Mouse (Mus musculus) ZHBTc4 (cell line): ENCODE results near the gene Tpbgl.

Source experiments
- DNase-seq: peaks from one replicate; pipeline ENCODE4 v3.0.0-alpha.2; 2011; ENCODE audit warnings: low read depth, low spot score

Gene Tpbgl

DNA sequence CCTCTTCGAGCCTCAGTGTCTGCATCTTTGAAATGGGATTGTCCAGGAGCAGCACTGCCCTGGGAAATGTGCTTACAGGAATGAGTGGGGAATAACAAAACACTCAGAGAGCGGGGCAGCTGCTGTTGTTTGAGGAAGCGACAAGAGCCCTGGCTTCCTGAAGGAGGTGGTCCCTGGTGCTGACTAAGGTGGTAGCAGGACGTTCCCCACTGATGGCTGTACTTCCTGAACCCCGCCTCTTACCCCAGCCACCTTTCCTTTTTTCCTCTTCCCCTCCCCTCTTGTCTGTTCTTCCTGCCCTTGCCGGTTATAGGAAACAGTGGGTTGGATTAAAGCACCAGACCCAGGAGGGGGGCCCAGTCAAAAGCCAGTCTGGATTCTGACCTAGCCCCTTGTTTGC, 46.7 kb downstream of the Tpbgl start:
- DNase-seq: no peak

GRCm38 (mm10) chr7:99579491-99580190, 47.3 kb downstream of the Tpbgl start:
- peak; percentile 49 for DNase-seq

DNA sequence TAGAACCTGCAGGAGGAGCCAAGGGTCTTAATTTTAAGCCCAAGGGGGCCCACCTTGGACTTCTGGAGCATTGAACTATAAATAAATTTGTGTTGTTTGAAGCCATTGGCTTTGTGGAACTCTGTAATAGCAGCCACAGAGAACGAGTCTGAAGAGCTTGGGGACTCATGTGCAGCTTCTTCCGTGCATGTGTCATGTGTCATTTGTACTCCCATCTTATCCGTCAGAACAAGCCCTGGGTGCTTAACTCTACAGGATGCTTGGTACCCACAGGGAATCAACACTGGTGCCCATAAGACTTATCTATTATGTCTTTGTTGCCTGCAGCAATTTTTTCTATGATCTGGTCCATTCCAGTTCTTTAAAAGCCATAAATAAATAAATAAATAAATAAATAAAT, 48.7 kb downstream of the Tpbgl start:
- DNase-seq: no peak
